In the genomic region with DNA sequence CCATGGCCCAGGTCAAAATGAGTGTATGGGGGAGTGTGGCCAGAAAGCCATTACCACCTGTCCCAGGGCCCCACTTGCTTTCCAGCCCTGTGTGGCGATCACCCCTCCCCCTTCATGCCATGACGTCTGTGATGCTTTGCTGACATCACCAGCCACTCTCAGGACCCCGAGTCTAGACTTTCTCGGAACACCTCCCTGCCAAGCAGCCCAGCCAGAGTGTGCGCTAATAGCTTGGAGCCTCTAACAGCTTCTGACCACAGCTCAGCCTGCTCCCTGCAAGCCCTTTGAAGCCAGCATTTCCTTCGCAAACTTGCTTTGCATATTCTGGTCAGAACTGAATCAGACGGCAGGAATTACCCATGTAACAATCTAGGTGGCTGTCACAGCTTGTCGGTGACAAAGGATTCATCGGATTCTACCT, we compare ENCODE assay signal across 8 mouse cellular contexts. TPM values are rescaled to one million over a fixed set of nuclear protein-coding genes. Genes with fewer than 3 reads are reported as not detected.
DNase-seq lines count a peak whose midpoint lies in the region; ATAC-seq and TF ChIP-seq lines count a peak whose summit lies in the region.

No protein-coding gene starts in this region.

- TF ChIP-seq CTCF in forebrain, postnatal 0 days (IDR thresholded peaks at IDR 0.05; ENCODE audit: low read depth) = no peak

- 9% methylated on average over 9 of the region's 9 CpGs for WGBS in forebrain, embryonic 11.5 days
- WGBS in forebrain, postnatal 0 days = 24% methylated on average over 9 of the region's 9 CpGs
- WGBS in neural tube, embryonic 11.5 days = 14% methylated on average over 9 of the region's 9 CpGs
- WGBS in neural tube, embryonic 15.5 days = 23% methylated on average over 9 of the region's 9 CpGs

- no peaks in the 10 kb centered on the region for H3K36me3 ChIP-seq in forebrain, embryonic 11.5 days (ENCODE audit: control insufficient read depth, insufficient read depth, low read length)
- no peaks in the 10 kb centered on the region for H3K36me3 ChIP-seq in forebrain, postnatal 0 days (ENCODE audit: insufficient read depth)
- no peaks in the 10 kb centered on the region for H3K36me3 ChIP-seq in neural tube, embryonic 11.5 days (ENCODE audit: control insufficient read depth, insufficient read depth, low read length)
- no peaks in the 10 kb centered on the region for H3K36me3 ChIP-seq in neural tube, embryonic 15.5 days

- DNase-seq in forebrain, embryonic 11.5 days (ENCODE audit: low spot score) = peak; percentile 61
- no peak for DNase-seq in forebrain, postnatal 0 days
- DNase-seq in neural tube, embryonic 11.5 days (ENCODE audit: low spot score) = no peak
- DNase-seq in neural tube, embryonic 10.5 days (ENCODE audit: extremely low spot score, low spot score) = no peak
- no peak for DNase-seq in frontal cortex, postnatal 14 days (ENCODE audit: low spot score in 2 of 2)
- DNase-seq in adrenal gland, adult 8-10 months = no peak

- no peak overlapping the region for H3K4me2 ChIP-seq in forebrain, embryonic 11.5 days (ENCODE audit: low read depth, low read length, severe bottlenecking)
- H3K4me2 ChIP-seq in forebrain, postnatal 0 days (ENCODE audit: low read depth) = no peak overlapping the region
- peak overlapping the region; percentile 14; the same call in 1 of the 2 replicates for H3K4me2 ChIP-seq in neural tube, embryonic 11.5 days (ENCODE audit: low read depth)
- peak overlapping the region; percentile 0; the same call in 1 of the 2 replicates for H3K4me2 ChIP-seq in neural tube, embryonic 15.5 days

- peaks cover 54% of the 10 kb centered on the region for H3K4me1 ChIP-seq in forebrain, embryonic 11.5 days (replicated peaks; ENCODE audit: control insufficient read depth, insufficient read depth, low read length)
- H3K4me1 ChIP-seq in forebrain, postnatal 0 days (ENCODE audit: insufficient read depth) = peaks cover 22% of the 10 kb centered on the region
- peaks cover 61% of the 10 kb centered on the region for H3K4me1 ChIP-seq in neural tube, embryonic 11.5 days (ENCODE audit: control insufficient read depth, insufficient read depth, low read length)
- peaks cover 81% of the 10 kb centered on the region for H3K4me1 ChIP-seq in neural tube, embryonic 15.5 days

- ATAC-seq in forebrain, embryonic 11.5 days (replicated peaks; ENCODE audit: low FRiP score) = no peak
- ATAC-seq in forebrain, postnatal 0 days = no peak
- ATAC-seq in neural tube, embryonic 11.5 days (ENCODE audit: insufficient read depth, low FRiP score, low TSS enrichment) = no peak
- ATAC-seq in inflammation-experienced regulatory T-cells, adult 6 months = peak; percentile 43
- no peak for ATAC-seq in neural tube, embryonic 15.5 days (ENCODE audit: low FRiP score)

- H3K27ac ChIP-seq in forebrain, embryonic 11.5 days (ENCODE audit: low read depth, low read length) = no peak overlapping the region
- no peak overlapping the region for H3K27ac ChIP-seq in forebrain, postnatal 0 days (ENCODE audit: low read depth, low read length)
- no peak overlapping the region for H3K27ac ChIP-seq in neural tube, embryonic 11.5 days (ENCODE audit: low read depth, low read length)
- H3K27ac ChIP-seq in neural tube, embryonic 15.5 days (replicated peaks) = no peak overlapping the region

- peaks cover 19% of the 10 kb centered on the region; the same call in 1 of the 2 replicates for H3K27me3 ChIP-seq in forebrain, embryonic 11.5 days (ENCODE audit: control insufficient read depth, insufficient read depth, low read length)
- H3K27me3 ChIP-seq in forebrain, postnatal 0 days (ENCODE audit: insufficient read depth, low read length) = no peaks in the 10 kb centered on the region
- peaks cover 25% of the 10 kb centered on the region for H3K27me3 ChIP-seq in neural tube, embryonic 11.5 days (ENCODE audit: control insufficient read depth, insufficient read depth, low read length)
- H3K27me3 ChIP-seq in neural tube, embryonic 15.5 days (replicated peaks) = peaks cover 13% of the 10 kb centered on the region

- H3K4me3 ChIP-seq in forebrain, embryonic 11.5 days (ENCODE audit: low read depth, low read length) = no peak overlapping the region
- no peak overlapping the region for H3K4me3 ChIP-seq in forebrain, postnatal 0 days (ENCODE audit: low read depth, low read length)
- H3K4me3 ChIP-seq in neural tube, embryonic 11.5 days (ENCODE audit: low read depth, low read length) = no peak overlapping the region
- no peak overlapping the region for H3K4me3 ChIP-seq in neural tube, embryonic 15.5 days (replicated peaks)

- H3K9ac ChIP-seq in forebrain, embryonic 11.5 days (ENCODE audit: low read length) = no peak overlapping the region
- no peak overlapping the region for H3K9ac ChIP-seq in forebrain, postnatal 0 days
- peak overlapping the region; percentile 14; the same call in 1 of the 2 replicates for H3K9ac ChIP-seq in neural tube, embryonic 11.5 days (ENCODE audit: low read length)
- no peak overlapping the region for H3K9ac ChIP-seq in neural tube, embryonic 15.5 days (replicated peaks)

- no peaks in the 10 kb centered on the region for H3K9me3 ChIP-seq in forebrain, embryonic 11.5 days (ENCODE audit: control insufficient read depth, low read length)
- no peaks in the 10 kb centered on the region for H3K9me3 ChIP-seq in forebrain, postnatal 0 days (ENCODE audit: low read length)
- no peaks in the 10 kb centered on the region for H3K9me3 ChIP-seq in neural tube, embryonic 11.5 days (ENCODE audit: control insufficient read depth, low read length)
- H3K9me3 ChIP-seq in neural tube, embryonic 15.5 days (replicated peaks) = no peaks in the 10 kb centered on the region

RNA-seq across cellular contexts. Expression of gene Socs3, which starts 4.3 kb away (rescaled TPM):
- 5.4 and 5.9 TPM in 2 replicates for polyA plus RNA-seq in forebrain, embryonic 11.5 days (2014; fragmentation: Nextera tagmentation; extraction: Ambion mirVana)
- total RNA-seq in forebrain, postnatal 0 days (2014; rRNA removed) = 7.8 and 11.0 TPM in 2 replicates
- polyA plus RNA-seq in forebrain, postnatal 0 days (2015; fragmentation: Nextera tagmentation; extraction: Ambion mirVana) = 6.5 and 8.4 TPM in 2 replicates
- 3.7 and 5.1 TPM in 2 replicates for polyA plus RNA-seq in neural tube, embryonic 11.5 days (2014; fragmentation: Nextera tagmentation; extraction: Ambion mirVana)
- 10 to 100 TPM; 21.7 to 47.4 (median 28.6) TPM for polyA plus RNA-seq in inflammation-experienced regulatory T-cells, adult 6 months (2017; shearing (Covaris generic))
- 6.7 and 13.2 TPM in 2 replicates for polyA plus RNA-seq in neural tube, embryonic 15.5 days (2015; fragmentation: Nextera tagmentation; extraction: Ambion mirVana)
- total RNA-seq in adrenal gland, adult 8-10 months (2022) = 10 to 100 TPM in 1 of 4 experiments, 1 to 10 TPM in 3; 4.4 to 14.6 (median 5.4) TPM

RNA-seq across cellular contexts. Expression of gene Pgs1, which starts 20.5 kb away (rescaled TPM):
- polyA plus RNA-seq in forebrain, embryonic 11.5 days (2014; fragmentation: Nextera tagmentation; extraction: Ambion mirVana) = 43.4 and 45.7 TPM in 2 replicates
- 55.7 and 63.0 TPM in 2 replicates for total RNA-seq in forebrain, postnatal 0 days (2014; rRNA removed)
- polyA plus RNA-seq in forebrain, postnatal 0 days (2015; fragmentation: Nextera tagmentation; extraction: Ambion mirVana) = 47.7 and 54.4 TPM in 2 replicates
- 40.9 and 45.9 TPM in 2 replicates for polyA plus RNA-seq in neural tube, embryonic 11.5 days (2014; fragmentation: Nextera tagmentation; extraction: Ambion mirVana)
- polyA plus RNA-seq in inflammation-experienced regulatory T-cells, adult 6 months (2017; shearing (Covaris generic)) = 10 to 100 TPM; 26.4 to 38.4 (median 36.7) TPM
- 60.7 and 62.8 TPM in 2 replicates for polyA plus RNA-seq in neural tube, embryonic 15.5 days (2015; fragmentation: Nextera tagmentation; extraction: Ambion mirVana)
- 10 to 100 TPM; 52.7 to 76.9 (median 68.2) TPM for total RNA-seq in adrenal gland, adult 8-10 months (2022)

Comparison
In these comparisons a context has a peak if more than half of its experiments do, and no peak if none do; other contexts are left out.
1. H3K4me2 ChIP-seq: peak in neural tube, embryonic 11.5 days (single experiment) and neural tube, embryonic 15.5 days (single experiment); none in forebrain, embryonic 11.5 days (single experiment) and forebrain, postnatal 0 days (single experiment).